Mouse (Mus musculus) stomach, postnatal 0 days (tissue): ENCODE data around the gene Slc6a1. TPM values are rescaled to one million over a fixed set of nuclear protein-coding genes. Genes with fewer than 3 reads are reported as not detected.

Experiments used
- ATAC-seq: fragments of 200-750 bp; cut with Nextera tagmentation; 2 replicates; pipeline ENCODE4 v1.8.0; 2017; ENCODE audit not compliant: low FRiP score, low TSS enrichment
- DNase-seq: peaks from one replicate; pipeline ENCODE4 v3.0.0-alpha.2; 2016; ENCODE audit warnings: low spot score
- H3K27ac ChIP-seq: fragments of 300-500 bp; sonication (generic); replicated peaks from 2 replicates; pipeline ENCODE4 v1.5.1; 2014; ENCODE audit warnings: mild to moderate bottlenecking, control low read depth
- H3K27me3 ChIP-seq: fragments of 300-500 bp; sonication (generic); 2 replicates; pipeline ENCODE4 v1.6.1; 2014; ENCODE audit warnings: low read length; ENCODE audit not compliant: control insufficient read depth, insufficient read depth
- H3K36me3 ChIP-seq: fragments of 300-500 bp; sonication (generic); 2 replicates; pipeline ENCODE4 v1.6.1; 2014; ENCODE audit warnings: low read length, mixed read lengths; ENCODE audit not compliant: control insufficient read depth, insufficient read depth
- H3K4me1 ChIP-seq: fragments of 300-500 bp; sonication (generic); replicated peaks from 2 replicates; pipeline ENCODE4 v1.6.1; 2014; ENCODE audit warnings: antibody characterized with exemption; ENCODE audit not compliant: control insufficient read depth, insufficient read depth
- H3K4me2 ChIP-seq: fragments of 300-500 bp; sonication (generic); replicated peaks from 2 replicates; pipeline ENCODE4 v1.6.1; 2014; ENCODE audit warnings: low read depth, mild to moderate bottlenecking, control low read depth, moderate library complexity
- H3K4me3 ChIP-seq: fragments of 300-500 bp; sonication (generic); 2 replicates; pipeline ENCODE4 v1.5.1; 2014; ENCODE audit warnings: low read depth, low read length, control low read depth
- H3K9ac ChIP-seq: fragments of 300-500 bp; sonication (generic); 2 replicates; pipeline ENCODE4 v1.6.1; 2014; ENCODE audit warnings: mild to moderate bottlenecking, low read length, control low read depth, mixed read lengths
- H3K9me3 ChIP-seq: fragments of 300-500 bp; sonication (generic); 2 replicates; pipeline ENCODE4 v1.6.1; 2016; ENCODE audit warnings: low read length; ENCODE audit not compliant: control insufficient read depth
- CTCF ChIP-seq: IDR thresholded peaks from 2 replicates; pipeline ENCODE4 v1.5.1; 2016; ENCODE audit warnings: antibody characterized with exemption, low read depth, mild to moderate bottlenecking, moderate library complexity
- EP300 ChIP-seq: optimal IDR thresholded peaks from 2 replicates; pipeline ENCODE3; 2016; ENCODE audit warnings: antibody characterized with exemption
- WGBS: fragments of 180-500 bp; shearing (Covaris S2); extraction: QIAGEN DNeasy Blood & Tissue Kit; methylation state at CpG from one replicate; pipeline ENCODE4 v1.1.7; 2014; 5-methylcytosine and 5-hydroxymethylcytosine counted together
- polyA plus RNA-seq: library from polyadenylated mRNA; unstranded; fragments of >200 nt; fragmentation: Nextera tagmentation; extraction: Ambion mirVana; gene quantifications from 2 replicates; pipeline ENCODE4 v1.2.1, GENCODE M21; 2015

Slc6a1 gene
- polyA plus RNA-seq, 1 experiment from 2014 or later = not detected

DNA sequence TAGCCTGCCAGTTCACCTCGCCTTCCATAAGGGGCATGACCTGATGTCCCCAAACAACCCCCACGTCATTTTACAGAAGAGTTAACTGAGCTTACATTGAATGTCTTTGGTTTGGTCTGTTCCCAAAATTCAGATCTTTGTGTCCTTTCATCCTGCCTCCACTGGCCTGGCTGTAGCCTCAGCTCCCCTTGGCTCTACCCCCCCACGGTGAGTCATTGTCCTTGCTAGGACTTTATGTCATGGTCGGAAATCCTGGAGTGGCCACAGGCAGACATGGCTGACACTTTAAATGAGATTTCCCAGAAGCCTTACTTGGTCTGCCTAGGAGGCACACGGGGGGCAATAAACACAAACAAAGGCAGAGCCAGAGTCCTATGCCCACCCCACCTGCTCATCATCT is 83.8 kb downstream of the Slc6a1 start:
- Histone ChIP-seq H3K36me3 (no peaks in the 10 kb centered on the region), H3K27ac (no peak overlapping the region), H3K9me3 (no peaks in the 10 kb centered on the region), H3K4me1 (no peaks in the 10 kb centered on the region), H3K4me2 (no peak overlapping the region), H3K27me3 (no peaks in the 10 kb centered on the region), H3K9ac (no peak overlapping the region), H3K4me3 (no peak overlapping the region)
- ATAC-seq (no peak), DNase-seq (no peak)
- TF ChIP-seq EP300 (no peak), CTCF (no peak)
- 73% methylated on average over 5 of the region's 5 CpGs for WGBS

Other genes starting within 250 kb of the Slc6a1 start
- 0.33 and 0.35 TPM in 2 replicates for gene Atp2b2, start 240.0 kb upstream of the Slc6a1 start, polyA plus RNA-seq
- 0.35 TPM in 2 replicates for gene Slc6a11, start 151.4 kb upstream of the Slc6a1 start, polyA plus RNA-seq
- 0.06 TPM in 2 replicates for gene Hrh1, start 115.3 kb downstream of the Slc6a1 start, polyA plus RNA-seq